Mouse (Mus musculus): ENCODE data around the gene Npl. TPM values are rescaled to one million over a fixed set of nuclear protein-coding genes. Genes with fewer than 3 reads are reported as not detected.
"Not testable (repeated sequence)": the region's sequence is repeated elsewhere in the genome, so short reads cannot be mapped to it uniquely, and the experiment has no call there.

Npl gene
- total and polyA plus RNA-seq, 3 experiments, result 0.16 to 8.3 (median 2.9) TPM

- peak; percentile 57 for DNase-seq
Measured at GRCm38 (mm10) chr1:153542726-153543320, 7.0 kb downstream of the Npl start.

GRCm38 (mm10) chr1:153540753-153541152, 9.1 kb downstream of the Npl start:
- DNase-seq, result no peak

GRCm38 (mm10) chr1:153539739-153540333, 10.0 kb downstream of the Npl start:
- no peak for DNase-seq

GRCm38 (mm10) chr1:153535611-153536010, 14.2 kb downstream of the Npl start:
- DNase-seq, result peak; percentile 90

GRCm38 (mm10) chr1:153532896-153533295, 16.9 kb downstream of the Npl start:
- DNase-seq, result not testable (repeated sequence)

- DNase-seq, result no peak
Measured at GRCm38 (mm10) chr1:153532234-153532841, 17.5 kb downstream of the Npl start.

GRCm38 (mm10) chr1:153531677-153532233, 18.1 kb downstream of the Npl start:
- DNase-seq, result no peak

GRCm38 (mm10) chr1:153522116-153522515, 27.7 kb downstream of the Npl start:
- DNase-seq, result no peak

GRCm38 (mm10) chr1:153515368-153515767, 34.5 kb downstream of the Npl start:
- DNase-seq, result no peak

GRCm38 (mm10) chr1:153510330-153511009, 39.4 kb downstream of the Npl start:
- no peak for DNase-seq

- not testable (repeated sequence) for DNase-seq
Measured at GRCm38 (mm10) chr1:153509569-153509968, 40.3 kb downstream of the Npl start.

- DNase-seq, result no peak
Measured at GRCm38 (mm10) chr1:153509012-153509411, 40.8 kb downstream of the Npl start.

- peak; percentile 56 for DNase-seq
Measured at GRCm38 (mm10) chr1:153506266-153506665, 43.6 kb downstream of the Npl start.

GRCm38 (mm10) chr1:153501644-153502321, 48.1 kb downstream of the Npl start:
- peak; percentile 42 for DNase-seq

GRCm38 (mm10) chr1:153500030-153500429, 49.8 kb downstream of the Npl start:
- no peak for DNase-seq

- no peak for DNase-seq
Measured at GRCm38 (mm10) chr1:153496030-153496429, 53.8 kb downstream of the Npl start.

GRCm38 (mm10) chr1:153493931-153494330, 55.9 kb downstream of the Npl start:
- DNase-seq, result no peak

GRCm38 (mm10) chr1:153493338-153493737, 56.5 kb downstream of the Npl start:
- DNase-seq, result peak; percentile 80

- no peak for DNase-seq
Measured at GRCm38 (mm10) chr1:153491822-153492221, 58.0 kb downstream of the Npl start.

- no peak for DNase-seq
Measured at GRCm38 (mm10) chr1:153491345-153491744, 58.5 kb downstream of the Npl start.

- peak; percentile 31 for DNase-seq
Measured at GRCm38 (mm10) chr1:153489963-153490362, 59.9 kb downstream of the Npl start.

GRCm38 (mm10) chr1:153489540-153489939, 60.3 kb downstream of the Npl start:
- no peak for DNase-seq
